Mouse (Mus musculus) gastrocnemius, postnatal 4 days (tissue): ENCODE measurements around the gene Prkcz. TPM values are rescaled to one million over a fixed set of nuclear protein-coding genes. Genes with fewer than 3 reads are reported as not detected.

Source experiments
- DNase-seq, 2 experiments: peaks; one replicate each; pipeline ENCODE4 v3.0.0; 2021 to 2022; ENCODE audit warnings: low spot score in 2 of 2, mixed read lengths in 2 of 2
- long read RNA-seq, 2 experiments: library from polyadenylated mRNA; stranded (forward); transcript quantifications; one replicate each; pipeline ENCODE4 v2.0.0; 2021
- total RNA-seq, 2 experiments: library from RNA; stranded (reverse); gene quantifications; 2 replicates each; pipeline ENCODE4 v1.2.3; 2021

The Prkcz gene
- 1 to 10 TPM; 4.4 to 5.4 TPM for total RNA-seq
- long read RNA-seq, experiment 1, partial matches to known transcripts, result 10 of 10 reads
- long read RNA-seq, experiment 1, other reads (novel, unspliced or antisense), result 0 of 10 reads
- long read RNA-seq, experiment 2, full-length matches to known transcripts, result 5 of 13 reads
- long read RNA-seq, experiment 2, partial matches to known transcripts, result 7 of 13 reads
- long read RNA-seq, experiment 2, other reads (novel, unspliced or antisense), result 1 of 13 reads

DNA sequence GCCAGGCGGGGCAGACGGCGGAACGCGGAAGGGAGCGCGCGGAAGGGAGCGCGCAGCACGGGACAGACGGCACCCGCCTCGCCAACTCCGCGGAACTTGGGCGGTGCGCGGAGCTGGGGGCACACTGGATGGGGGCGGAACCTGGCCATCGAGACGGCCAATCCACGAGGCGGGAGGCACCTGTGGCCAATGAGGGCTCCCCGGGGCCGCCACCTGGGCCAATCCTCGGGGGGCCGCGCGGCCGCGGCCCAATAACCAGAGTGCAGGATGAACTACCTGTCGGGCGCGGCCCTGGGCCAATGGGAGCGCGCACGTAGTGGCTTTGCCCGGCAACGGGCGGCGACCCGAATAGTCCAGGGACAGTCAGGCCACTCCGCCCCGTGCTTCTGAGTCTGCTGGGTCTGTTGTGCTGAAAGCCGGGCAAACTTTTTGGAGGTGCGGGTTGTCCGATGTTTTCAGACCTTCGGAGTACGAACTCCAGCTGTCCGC lies at the start of gene Prkcz:
TSS of gene Prkcz (minus strand) at position 59 of the 489 bp plus-strand sequence.
- DNase-seq, result peak; percentile 29 to 32

DNA sequence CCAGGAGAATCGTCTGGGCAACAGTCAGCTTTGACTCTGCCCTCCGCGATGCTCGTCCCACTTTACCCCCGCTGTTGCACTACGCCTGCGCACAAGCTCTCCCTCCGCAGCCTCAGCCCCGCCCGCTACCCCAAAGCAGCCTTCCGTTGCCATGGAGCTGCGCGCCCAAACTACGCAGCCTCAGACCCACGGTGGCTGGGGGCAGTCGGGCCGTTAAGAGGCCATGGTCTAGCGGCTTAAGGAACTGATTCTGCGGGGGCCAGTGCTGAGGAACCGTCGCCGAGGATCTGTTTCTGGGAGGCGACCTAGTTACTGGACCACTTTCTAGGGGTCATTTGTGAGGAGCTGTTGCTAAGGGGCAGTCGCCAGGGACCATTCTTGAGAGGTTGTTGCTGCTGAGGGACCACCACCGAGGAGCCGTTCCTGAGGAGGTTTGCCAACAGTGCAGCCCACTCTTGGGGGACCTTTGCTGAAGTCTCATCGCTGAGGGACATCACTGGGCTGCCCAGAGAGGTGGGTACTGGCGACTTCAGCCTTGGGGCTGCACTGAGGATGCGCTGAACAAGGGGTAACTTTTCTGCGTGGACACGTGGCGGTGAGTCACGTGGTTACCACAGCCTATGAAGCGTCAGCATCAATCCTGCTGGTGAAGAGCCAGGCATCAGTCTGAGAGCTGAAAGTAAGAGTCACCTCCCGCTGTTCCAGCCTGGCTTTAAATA lies 48.1 kb upstream of the Prkcz start, which contains the start of gene Cfap74:
TSS of gene Cfap74 (plus strand) at position 133 of the 719 bp plus-strand sequence.
- peak; percentile 62 to 80 for DNase-seq

DNA sequence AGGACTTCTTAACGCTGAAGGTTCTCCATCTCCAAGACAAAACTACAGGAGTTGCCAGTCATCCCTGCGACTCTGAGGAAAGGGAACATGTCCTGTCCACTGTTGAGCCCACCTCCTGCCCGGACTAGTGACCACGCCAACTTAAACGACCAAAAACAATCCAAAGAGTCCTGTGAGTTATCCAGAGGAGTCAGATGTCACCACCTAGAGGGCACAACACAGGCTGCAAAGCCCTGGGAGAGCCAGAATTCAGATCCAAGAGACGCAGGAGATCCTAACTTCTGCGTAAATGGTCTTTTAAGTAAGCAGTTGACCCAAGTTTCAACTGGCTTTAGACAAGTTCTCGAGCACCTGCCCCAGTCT lies 47.5 kb upstream of the Prkcz start:
- DNase-seq, result no peak

DNA sequence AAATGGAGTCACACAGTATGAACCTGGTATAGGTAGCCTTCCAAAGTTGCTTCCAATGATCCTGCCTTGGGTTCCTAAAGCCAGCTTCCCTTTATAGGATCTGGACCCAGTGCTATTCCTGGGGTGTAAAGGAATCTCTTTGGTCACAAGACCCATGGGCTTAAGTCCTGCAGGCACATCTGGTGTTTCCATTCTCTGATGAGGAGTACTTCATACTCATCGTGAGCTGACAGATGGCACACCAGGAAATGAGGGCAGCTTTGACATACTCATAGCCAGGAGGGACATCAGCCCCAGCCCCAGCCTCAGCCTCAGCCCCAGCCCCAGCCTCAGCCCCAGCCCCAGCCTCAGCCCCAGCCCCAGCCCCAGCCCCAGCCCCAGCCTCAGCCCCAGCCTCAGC lies 41.3 kb upstream of the Prkcz start:
- no peak for DNase-seq

- DNase-seq, result no peak
These were observed 40.0 kb upstream of the Prkcz start for GRCm38 (mm10) chr4:155401121-155401520.

DNA sequence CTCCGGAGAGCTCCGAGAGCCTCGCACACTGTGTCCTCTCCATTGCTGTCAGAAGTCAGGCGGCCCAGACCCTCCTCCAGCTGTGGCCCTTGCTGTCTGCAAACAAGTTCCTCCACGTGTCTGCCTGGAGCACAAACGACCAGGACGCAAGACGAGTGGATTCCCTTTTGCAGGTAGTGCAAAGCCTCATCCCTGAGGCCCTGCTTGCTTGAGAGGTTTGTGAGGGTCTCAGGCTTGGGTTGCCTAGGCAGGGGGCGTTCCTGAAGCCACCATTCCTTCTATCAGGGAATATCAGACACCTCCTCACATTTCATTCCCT lies 37.0 kb upstream of the Prkcz start:
- DNase-seq, result no peak

GRCm38 (mm10) chr4:155397511-155398221 lies 36.5 kb upstream of the Prkcz start, which contains the start of gene Gabrd:
Gabrd (minus strand) TSS chr4:155398112.
- DNase-seq, result peak; percentile 40 to 61

- no peak for DNase-seq
These were observed 35.6 kb upstream of the Prkcz start for GRCm38 (mm10) chr4:155396751-155397150.

DNA sequence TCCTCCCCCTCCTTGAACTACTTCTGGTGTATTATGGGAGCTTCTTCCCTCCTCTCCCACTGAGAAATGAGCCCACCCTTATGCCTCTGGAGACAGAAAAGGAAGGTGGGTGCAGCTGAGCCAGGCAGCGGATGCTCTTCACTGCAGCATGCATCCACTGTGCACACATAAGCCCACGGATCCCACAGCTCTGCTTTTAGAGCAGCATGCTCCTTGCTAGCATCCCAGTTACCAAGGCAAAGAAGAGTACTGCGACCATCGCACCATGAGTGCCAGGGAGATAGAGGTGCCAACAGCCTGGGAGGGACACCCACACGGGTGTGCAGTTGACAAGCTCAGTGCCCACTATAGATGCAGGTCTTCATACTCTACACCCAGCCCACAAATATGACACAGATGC lies 34.3 kb upstream of the Prkcz start:
- DNase-seq, result no peak

GRCm38 (mm10) chr4:155387166-155387565 lies 26.0 kb upstream of the Prkcz start:
- no peak for DNase-seq

DNA sequence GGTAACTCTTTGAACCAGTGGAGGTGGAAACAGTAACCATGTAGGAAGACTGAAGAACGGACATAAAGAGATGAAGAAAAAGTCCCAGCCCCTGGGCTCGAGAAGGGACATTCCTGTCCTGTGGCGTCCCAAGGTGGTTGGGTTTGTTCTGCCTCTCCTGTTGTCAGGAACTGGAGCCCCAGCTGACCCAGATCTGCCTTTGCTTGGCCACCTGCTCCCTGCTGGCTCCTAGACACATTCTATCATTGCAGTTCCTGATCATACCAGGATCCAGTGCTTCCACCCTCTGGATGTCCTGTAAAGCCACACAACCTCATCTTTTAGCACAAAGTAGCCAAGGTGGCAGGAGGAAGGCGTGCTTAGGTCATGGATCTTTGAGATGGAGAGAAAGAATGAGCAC lies 22.2 kb upstream of the Prkcz start:
- no peak for DNase-seq

DNA sequence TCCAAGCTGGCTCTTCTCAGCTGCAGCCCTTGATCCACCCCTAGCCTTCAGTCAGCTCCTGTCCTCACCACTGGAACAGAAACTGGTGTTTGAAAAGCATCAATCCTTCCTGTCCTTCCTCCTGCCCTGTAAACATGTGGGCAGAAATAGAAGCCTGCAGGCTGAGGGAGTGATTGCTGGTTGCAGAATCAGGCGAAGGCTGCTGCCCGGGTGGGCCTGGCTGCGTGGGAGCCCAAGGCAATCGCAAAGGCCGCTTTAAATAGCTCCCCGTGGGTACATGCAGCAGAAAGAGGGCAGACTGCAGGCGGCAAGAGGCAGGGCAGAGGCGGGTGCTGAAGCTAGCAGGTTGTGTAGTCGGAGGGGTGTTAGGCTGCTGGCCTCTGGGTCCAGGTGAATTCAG lies 21.6 kb upstream of the Prkcz start:
- no peak for DNase-seq

GRCm38 (mm10) chr4:155381974-155382373 lies 20.8 kb upstream of the Prkcz start:
- no peak for DNase-seq

GRCm38 (mm10) chr4:155371797-155372735 lies 10.9 kb upstream of the Prkcz start:
- DNase-seq, result no peak

GRCm38 (mm10) chr4:155370737-155371715 lies 9.9 kb upstream of the Prkcz start:
- DNase-seq, result no peak

DNA sequence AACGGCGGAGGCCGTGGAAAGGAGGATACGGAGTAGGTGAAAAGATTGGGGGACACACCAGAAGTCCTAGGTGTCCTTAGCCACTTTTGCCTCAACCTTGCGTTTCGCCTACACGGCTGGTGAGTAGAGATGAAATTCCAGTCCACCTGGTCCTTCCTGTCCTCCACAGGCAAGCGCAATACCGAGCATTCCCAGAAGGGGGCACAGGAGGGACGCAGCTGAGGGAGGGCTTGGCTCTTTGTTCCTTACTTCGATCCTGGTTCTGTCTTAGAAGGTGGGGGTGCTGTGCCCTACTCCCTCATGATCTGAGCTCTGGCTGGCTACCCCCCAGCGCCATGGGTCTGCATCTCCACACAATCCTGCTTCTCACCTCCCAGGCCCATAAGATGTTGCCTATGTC lies 7.5 kb upstream of the Prkcz start:
- peak; percentile 54 to 69 for DNase-seq

GRCm38 (mm10) chr4:155367739-155368138 lies 6.6 kb upstream of the Prkcz start:
- no peak for DNase-seq

- DNase-seq, result no peak
These were observed 5.6 kb upstream of the Prkcz start for GRCm38 (mm10) chr4:155366784-155367183.

GRCm38 (mm10) chr4:155362443-155362842 lies 1.3 kb upstream of the Prkcz start:
- no peak for DNase-seq

DNA sequence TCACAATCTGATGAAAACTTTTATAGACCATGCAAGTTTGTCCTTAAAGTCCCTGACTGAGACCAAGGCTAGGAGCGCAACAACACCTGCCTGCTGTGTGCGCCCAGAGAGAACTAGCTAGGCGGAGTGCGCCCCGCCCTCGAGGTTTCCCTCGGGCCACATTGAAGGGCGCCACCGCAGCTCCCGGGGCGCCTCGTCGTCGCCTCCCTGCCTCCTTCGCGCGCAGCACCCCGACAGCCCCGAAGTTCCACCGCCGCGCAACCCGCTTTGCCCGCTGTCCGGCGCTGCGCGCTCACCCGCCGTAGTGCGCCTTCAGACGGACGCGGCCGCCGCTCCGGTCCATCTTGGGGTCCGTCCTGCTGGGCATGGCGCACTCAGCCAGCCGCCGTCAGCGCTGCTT lies 305 bp downstream of the Prkcz start:
- no peak for DNase-seq
